Mouse (Mus musculus): ENCODE measurements at regions not wholly inside any gene's neighbourhood (a gene's known extent, or its start where the extent isn't known, plus 50 kb on each side); places are given as distances from the start of the nearest gene placed in this dataset.

- no peak for DNase-seq
These were observed 51.8 kb upstream of the 1190002N15Rik start for GRCm38 (mm10) chr9:94589672-94590071.

- no peak for DNase-seq
These were observed 64.7 kb upstream of the Slc9a9 start for GRCm38 (mm10) chr9:94604993-94605392.

GRCm38 (mm10) chr9:94606422-94606821 lies 63.3 kb upstream of the Slc9a9 start:
- no peak for DNase-seq

GRCm38 (mm10) chr9:94607011-94607749 lies 62.5 kb upstream of the Slc9a9 start:
- DNase-seq: no peak

- DNase-seq: no peak
These were observed 62.0 kb upstream of the Slc9a9 start for GRCm38 (mm10) chr9:94607750-94608106.

- DNase-seq: no peak
These were observed 59.6 kb upstream of the Slc9a9 start for GRCm38 (mm10) chr9:94610101-94610500.

GRCm38 (mm10) chr9:94610600-94611337 lies 58.9 kb upstream of the Slc9a9 start:
- peak; percentile 5 for DNase-seq

GRCm38 (mm10) chr9:94613891-94614671 lies 55.6 kb upstream of the Slc9a9 start:
- peak; percentile 4 for DNase-seq

- no peak for DNase-seq
These were observed 54.5 kb upstream of the Slc9a9 start for GRCm38 (mm10) chr9:94615205-94615604.

- DNase-seq: no peak
These were observed 51.5 kb upstream of the Slc9a9 start for GRCm38 (mm10) chr9:94618079-94618786.
